Mouse (Mus musculus) ZHBTc4 (cell line): ENCODE data around the gene Nop14.
"Not testable (repeated sequence)": the region's sequence is repeated elsewhere in the genome, so short reads cannot be mapped to it uniquely, and the experiment has no call there.

Experiments
- DNase-seq: peaks from one replicate; pipeline ENCODE4 v3.0.0-alpha.2; 2011; ENCODE audit warnings: low read depth, low spot score

The Nop14 gene

DNA sequence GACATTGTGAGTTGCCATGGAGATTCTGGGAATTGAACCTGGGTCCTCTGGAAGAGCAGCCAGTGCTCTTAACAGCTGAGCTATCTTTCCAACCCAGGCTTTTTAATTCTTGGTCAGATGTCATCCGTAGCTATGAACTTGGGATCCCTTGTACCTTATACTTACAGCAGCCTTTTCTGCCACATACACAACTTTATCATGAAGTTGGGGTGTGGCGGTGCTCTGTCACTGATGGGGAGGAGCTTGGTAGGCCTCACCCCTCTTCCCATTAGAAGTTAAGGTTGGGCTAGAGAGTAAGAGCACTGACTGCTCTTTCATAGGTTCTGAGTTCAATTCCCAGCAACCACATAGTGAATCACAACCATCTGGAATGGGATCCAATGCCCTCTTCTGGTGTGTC is 27.0 kb downstream of the Nop14 start:
- DNase-seq: no peak

DNA sequence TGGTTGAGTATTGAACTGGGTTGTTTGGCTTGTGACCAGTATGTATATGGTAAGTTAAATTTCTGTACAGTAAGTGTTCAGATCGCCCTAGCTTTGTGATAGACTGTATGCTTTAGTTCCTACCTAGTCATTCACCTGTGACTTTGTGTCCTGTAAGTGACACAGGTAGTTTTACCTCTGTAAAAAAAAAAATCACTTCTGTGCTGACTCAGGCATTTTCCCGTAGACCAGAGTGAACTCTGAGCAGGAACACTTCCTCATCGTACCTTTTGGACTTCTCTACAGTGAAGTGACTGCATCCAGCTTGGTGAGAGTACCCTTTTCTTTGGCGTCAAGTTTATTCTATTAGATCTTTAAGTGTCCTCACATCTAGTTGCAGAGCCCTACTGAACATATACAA is 50.0 kb downstream of the Nop14 start:
- no peak for DNase-seq

DNA sequence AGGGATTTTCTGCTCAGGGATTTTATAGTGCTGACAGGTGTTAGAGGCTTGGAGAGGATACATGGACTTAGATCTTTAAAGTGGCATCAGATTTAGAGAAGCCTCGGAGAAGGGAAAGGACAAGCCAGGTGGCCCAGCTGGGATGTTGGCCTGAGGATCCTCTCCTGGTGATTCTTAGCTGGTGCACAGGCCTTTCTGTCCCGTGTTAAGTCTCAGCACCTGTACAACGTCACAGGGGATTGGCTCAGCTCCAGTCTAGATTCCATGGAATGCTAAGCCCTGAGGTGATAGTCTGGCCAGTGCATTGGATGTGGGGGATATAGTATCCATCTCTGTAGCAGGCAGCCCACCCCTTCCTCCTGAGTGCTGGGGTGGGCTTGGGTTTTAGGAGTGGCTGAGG is 51.7 kb downstream of the Nop14 start:
- no peak for DNase-seq

DNA sequence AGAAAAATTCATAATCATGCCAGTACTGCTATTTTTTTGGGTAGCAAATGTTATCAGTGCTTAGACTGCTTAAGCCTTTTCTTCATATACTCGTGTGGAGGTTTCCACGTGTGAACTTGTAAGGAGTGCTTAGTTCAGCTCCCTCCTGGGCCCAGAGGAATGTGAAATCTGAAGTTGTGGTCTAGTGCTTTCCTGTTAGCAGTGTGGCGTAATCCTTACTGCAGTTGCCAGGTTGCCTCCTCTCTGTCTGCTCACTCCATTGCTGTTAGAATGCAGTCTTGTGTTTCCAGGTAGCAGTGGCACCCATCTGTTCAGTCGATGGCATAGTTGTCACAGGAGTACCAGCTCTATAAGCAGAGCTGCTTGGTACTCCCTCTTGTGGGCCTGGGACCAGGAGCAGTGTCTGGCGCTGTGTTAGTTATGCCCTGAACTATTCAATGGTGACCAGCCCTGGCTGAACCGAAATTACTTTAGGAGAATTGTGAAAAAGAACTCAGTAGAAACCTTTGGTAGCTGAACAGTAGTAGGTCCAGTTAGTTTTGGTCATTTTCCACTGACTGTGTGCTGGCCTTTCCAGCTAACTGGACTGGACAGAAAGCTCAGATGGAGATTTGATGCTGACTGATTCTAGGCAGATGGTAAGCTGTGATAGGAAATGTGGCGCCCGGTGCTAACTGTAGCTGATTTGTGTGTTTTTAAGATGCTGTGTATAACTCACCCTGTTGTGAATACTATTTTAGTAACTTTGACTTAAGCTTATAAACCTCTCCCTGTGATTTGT is 52.7 kb downstream of the Nop14 start:
- DNase-seq: no peak

DNA sequence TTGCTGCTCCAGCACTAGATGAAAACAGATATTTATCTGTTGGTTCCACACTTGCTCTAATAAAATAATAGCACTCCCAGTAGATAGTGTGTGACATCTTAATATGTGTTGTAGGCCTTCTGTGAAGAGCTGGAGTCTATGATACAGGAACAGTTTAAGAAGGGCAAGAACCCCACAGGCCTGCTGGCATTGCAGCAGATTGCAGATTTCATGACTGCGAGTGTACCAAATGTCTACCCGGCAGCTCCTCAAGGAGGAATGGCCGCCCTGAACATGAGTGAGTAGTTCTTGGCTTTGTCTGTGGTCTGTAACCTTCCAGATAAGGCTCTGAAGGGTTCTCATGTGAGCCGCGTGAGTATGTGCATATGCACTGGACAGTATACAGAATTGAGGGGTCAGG is 55.4 kb downstream of the Nop14 start:
- DNase-seq: no peak

DNA sequence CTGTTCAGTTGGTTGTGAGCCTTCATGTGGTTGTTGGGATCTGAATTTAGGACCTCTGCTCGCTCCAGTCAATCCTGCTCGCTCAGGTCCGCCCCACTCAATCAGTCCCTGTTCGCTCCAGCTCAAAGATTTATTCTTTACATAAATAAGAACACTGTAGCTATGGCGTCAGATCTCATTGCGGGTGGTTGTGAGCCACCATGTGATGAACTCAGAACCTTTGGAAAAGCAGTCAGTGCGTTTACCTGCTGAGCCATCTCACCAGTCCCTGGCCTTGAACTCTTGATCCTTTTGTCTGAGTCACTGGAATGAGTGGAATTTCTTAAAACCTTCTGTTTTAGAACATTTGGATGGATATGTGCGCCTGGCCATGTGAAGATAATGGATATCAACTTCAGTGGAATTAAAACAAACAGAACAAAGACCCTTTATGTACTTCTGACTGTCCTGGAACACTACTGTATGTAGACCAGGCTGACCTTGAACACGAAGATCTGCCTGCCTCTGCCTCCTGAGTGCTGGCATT is 66.7 kb downstream of the Nop14 start:
- peak; percentile 85 for DNase-seq

DNA sequence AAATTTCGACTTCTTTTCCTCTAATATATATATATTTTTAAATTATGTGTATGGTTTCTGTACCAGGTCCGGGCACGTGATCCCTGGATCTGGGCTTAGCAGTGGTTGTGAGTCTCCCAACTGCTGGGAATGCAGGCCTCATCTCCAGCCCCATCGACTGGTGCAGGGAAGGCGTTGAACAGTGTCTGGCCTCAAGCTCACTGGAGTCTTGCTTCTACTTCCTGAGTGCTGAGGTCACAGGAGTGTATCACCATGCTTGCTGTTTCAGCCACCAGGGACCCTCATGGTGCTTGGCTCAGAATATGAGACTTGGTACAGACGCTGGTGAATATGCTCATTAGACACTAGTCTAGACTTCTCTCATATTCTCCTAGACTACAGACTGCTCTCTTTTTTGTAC is 67.3 kb downstream of the Nop14 start:
- no peak for DNase-seq

DNA sequence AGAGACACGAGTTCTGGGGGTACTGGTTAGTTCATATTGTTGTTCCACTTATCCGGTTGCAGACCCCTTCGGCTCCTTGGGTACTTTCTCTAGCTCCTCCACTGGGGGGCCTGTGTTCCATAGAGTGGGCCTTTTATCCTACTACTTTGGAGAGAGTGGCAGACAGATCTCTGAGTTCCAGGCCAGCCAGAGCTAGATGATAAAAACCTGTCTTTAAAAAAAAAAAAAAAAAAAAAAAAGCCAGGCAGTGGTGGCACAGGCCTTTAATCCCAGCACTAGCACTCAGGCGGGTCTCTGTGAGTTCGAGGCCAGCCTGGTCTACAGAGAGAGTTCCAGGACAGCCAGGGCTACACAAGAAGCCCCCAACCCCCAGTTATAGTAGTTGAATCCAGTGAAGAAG is 67.7 kb downstream of the Nop14 start:
- DNase-seq: not testable (repeated sequence)

DNA sequence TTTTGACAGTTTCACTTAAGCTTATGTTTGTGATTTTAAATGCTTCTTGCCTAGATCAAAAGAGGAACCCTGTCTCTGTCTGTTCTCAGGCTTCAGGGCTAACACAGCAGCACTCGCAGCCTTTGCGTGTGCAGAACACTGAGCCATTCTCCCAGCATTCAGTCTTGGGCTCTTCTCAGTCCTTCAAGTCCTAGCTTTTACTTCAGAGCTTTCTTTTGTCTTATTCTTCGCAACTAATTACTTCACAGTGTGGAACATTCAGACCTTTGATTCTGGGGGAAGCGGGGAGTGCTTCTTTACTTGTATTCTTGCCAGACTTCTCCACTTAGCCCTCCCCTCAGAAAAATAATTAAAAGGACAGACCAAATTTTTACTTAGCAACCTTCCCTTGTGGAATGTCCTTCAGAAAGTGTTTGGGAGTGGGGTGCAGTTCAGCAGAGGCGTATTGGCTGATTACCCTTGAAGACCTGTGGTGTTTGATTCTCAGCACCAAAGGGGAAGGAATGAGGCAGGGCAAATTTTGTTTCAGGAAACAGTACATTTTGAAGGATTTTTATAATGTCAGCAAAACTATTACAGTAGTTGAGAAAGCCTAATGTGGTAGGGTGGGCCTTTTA is 68.5 kb downstream of the Nop14 start:
- DNase-seq: no peak

DNA sequence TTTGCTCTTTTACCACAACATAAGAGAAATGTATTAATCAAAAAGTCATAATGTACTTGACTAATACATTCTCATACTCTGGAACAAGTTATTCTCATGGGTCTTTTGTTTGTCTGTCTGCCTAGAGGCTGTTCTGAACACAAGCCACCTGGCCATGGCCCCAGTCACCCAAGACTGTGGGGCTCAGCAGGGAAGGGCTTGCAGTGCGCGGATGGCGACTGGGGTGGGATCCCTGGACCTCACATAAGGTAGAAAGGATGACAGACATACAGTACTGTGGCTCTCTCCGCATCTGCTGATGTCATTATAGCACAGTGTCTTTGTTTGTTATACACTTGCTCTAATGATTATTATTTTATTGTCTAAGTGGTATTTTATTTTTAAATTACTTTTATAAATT is 69.2 kb downstream of the Nop14 start:
- DNase-seq: no peak

DNA sequence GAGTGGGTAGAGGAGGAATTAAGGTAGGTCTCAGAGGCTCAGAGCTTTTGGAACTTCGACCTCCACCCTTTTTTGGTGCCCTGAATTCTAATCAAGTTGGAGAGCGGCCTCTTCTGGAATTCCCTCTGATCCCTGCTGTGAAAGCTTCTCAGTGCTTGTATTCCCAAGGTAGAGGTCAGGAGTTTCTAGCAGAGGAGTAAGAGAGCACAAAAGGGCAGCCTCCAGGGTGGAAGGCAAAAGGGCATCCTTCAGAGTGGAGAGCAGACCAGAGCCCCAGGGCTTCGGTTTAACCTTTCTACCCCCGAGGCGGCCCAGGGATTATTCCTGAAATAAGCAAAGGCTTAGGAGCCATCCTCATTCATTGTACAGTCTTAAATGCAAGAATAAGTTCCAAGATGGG is 69.9 kb downstream of the Nop14 start:
- DNase-seq: peak; percentile 86
